Mouse (Mus musculus): ENCODE results near the gene Fam19a5. TPM values are rescaled to one million over a fixed set of nuclear protein-coding genes. Genes with fewer than 3 reads are reported as not detected.

Gene Fam19a5
- 3.9 and 4.3 TPM in 2 replicates for polyA plus RNA-seq (2015; fragmentation: Nextera tagmentation; extraction: Ambion mirVana)

GRCm38 (mm10) chr15:87543599-87544338, at the start of gene Fam19a5:
Fam19a5 (plus strand) TSS chr15:87544299.

Small RNAs within 50 kb of the gene (microRNA-seq; reads per million reads assigned to microRNA genes)
- gene Mir6393 (ENCODE audit: borderline replicate concordance, insufficient number of aligned reads), result not detected

All from adrenal gland, postnatal 0 days (tissue).